Mouse (Mus musculus): ENCODE data around the gene Abca12. TPM values are rescaled to one million over a fixed set of nuclear protein-coding genes. Genes with fewer than 3 reads are reported as not detected.

Gene Abca12
- polyA plus RNA-seq, 1 experiment from 2014 or later = 0.09 TPM

- H3K36me3 ChIP-seq (ENCODE audit: control insufficient read depth, insufficient read depth, low read length) = no peaks in the 10 kb centered on the region
- H3K4me2 ChIP-seq (ENCODE audit: low read depth) = no peak overlapping the region
- no peaks in the 10 kb centered on the region for H3K9me3 ChIP-seq (ENCODE audit: control insufficient read depth, low read length)
- 54% methylated on average over 1 of the region's 1 CpGs for WGBS
- no peaks in the 10 kb centered on the region for H3K4me1 ChIP-seq (ENCODE audit: control insufficient read depth, insufficient read depth, low read length)
- no peak overlapping the region for H3K9ac ChIP-seq (ENCODE audit: low read length)
- H3K27ac ChIP-seq (ENCODE audit: low read depth, low read length) = no peak overlapping the region
- no peaks in the 10 kb centered on the region for H3K27me3 ChIP-seq (ENCODE audit: control insufficient read depth, insufficient read depth, low read length)
- H3K4me3 ChIP-seq (ENCODE audit: low read depth, low read length) = no peak overlapping the region
- ATAC-seq (ENCODE audit: insufficient read depth, low FRiP score, low TSS enrichment) (no peak), DNase-seq (ENCODE audit: low spot score) (no peak)
Observed at GRCm38 (mm10) chr1:71367770-71368169, 46.9 kb downstream of the Abca12 start.

GRCm38 (mm10) chr1:71342861-71343554 lies 71.7 kb downstream of the Abca12 start:
- ATAC-seq (ENCODE audit: insufficient read depth, low FRiP score, low TSS enrichment) (0 out of 2 replicates have a peak, but pooled peaks have one; percentile 48), DNase-seq (ENCODE audit: low spot score) (no peak)
- Histone ChIP-seq H3K4me3 (ENCODE audit: low read depth, low read length) (no peak overlapping the region), H3K27me3 (ENCODE audit: control insufficient read depth, insufficient read depth, low read length) (no peaks in the 10 kb centered on the region), H3K4me2 (ENCODE audit: low read depth) (no peak overlapping the region), H3K36me3 (ENCODE audit: control insufficient read depth, insufficient read depth, low read length) (no peaks in the 10 kb centered on the region), H3K9ac (ENCODE audit: low read length) (no peak overlapping the region), H3K4me1 (ENCODE audit: control insufficient read depth, insufficient read depth, low read length) (no peaks in the 10 kb centered on the region), H3K9me3 (ENCODE audit: control insufficient read depth, low read length) (no peaks in the 10 kb centered on the region), H3K27ac (ENCODE audit: low read depth, low read length) (no peak overlapping the region)
- WGBS = 58% methylated on average over 3 of the region's 3 CpGs

GRCm38 (mm10) chr1:71342261-71342594 lies 72.5 kb downstream of the Abca12 start:
- Histone ChIP-seq H3K36me3 (ENCODE audit: control insufficient read depth, insufficient read depth, low read length) (no peaks in the 10 kb centered on the region), H3K4me1 (ENCODE audit: control insufficient read depth, insufficient read depth, low read length) (no peaks in the 10 kb centered on the region), H3K27me3 (ENCODE audit: control insufficient read depth, insufficient read depth, low read length) (no peaks in the 10 kb centered on the region), H3K9me3 (ENCODE audit: control insufficient read depth, low read length) (no peaks in the 10 kb centered on the region), H3K4me3 (ENCODE audit: low read depth, low read length) (no peak overlapping the region), H3K9ac (ENCODE audit: low read length) (no peak overlapping the region), H3K4me2 (ENCODE audit: low read depth) (no peak overlapping the region), H3K27ac (ENCODE audit: low read depth, low read length) (no peak overlapping the region)
- DNase-seq (ENCODE audit: low spot score) (no peak), ATAC-seq (ENCODE audit: insufficient read depth, low FRiP score, low TSS enrichment) (no peak)
- WGBS = 57% methylated on average over 4 of the region's 4 CpGs

DNA sequence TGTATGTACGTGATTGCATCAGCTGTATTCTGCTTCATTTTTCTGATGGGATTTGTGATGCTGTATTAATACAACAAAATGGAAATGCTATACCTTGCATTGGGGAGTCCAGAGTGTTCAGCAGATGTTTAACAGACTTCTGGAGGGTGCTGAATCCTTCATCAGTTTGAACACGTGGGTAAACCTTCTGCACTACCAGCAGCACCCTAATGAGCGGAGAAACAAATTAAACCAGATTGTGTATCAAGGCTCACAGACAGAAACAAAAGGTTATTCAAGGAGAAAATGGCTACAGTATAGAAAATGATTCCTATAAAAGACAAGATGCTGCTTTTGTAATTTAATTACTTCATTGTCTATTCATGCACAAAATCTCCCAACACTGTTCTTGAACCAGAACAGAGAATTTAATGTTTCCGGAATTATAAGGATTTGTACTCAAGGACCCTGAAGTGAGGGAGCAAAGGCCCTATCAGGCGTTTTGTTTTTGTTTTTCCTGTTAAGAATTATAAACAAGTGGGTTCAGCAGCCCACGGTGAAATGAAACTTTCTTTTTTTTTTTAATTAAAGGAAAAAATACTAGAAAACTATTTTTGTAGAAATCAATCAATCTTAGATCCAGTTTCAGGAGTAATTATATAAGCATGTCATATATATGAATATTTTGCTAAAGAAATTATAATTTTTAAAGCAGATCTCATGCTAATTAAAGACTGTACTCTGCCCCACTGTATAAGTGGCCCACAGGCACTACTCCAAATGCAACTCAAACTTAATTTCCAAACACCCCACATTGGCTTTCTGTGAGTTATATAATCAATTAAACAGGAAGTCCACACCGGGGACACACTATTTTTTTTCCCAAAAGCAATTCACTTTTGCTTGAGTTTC lies 73.1 kb downstream of the Abca12 start:
- 73% methylated on average over 7 of the region's 7 CpGs for WGBS
- no peak overlapping the region for H3K4me3 ChIP-seq (ENCODE audit: low read depth, low read length)
- no peak overlapping the region for H3K27ac ChIP-seq (ENCODE audit: low read depth, low read length)
- DNase-seq (ENCODE audit: low spot score) (no peak), ATAC-seq (ENCODE audit: insufficient read depth, low FRiP score, low TSS enrichment) (no peak)
- no peak overlapping the region for H3K4me2 ChIP-seq (ENCODE audit: low read depth)
- H3K9me3 ChIP-seq (ENCODE audit: control insufficient read depth, low read length) = no peaks in the 10 kb centered on the region
- H3K36me3 ChIP-seq (ENCODE audit: control insufficient read depth, insufficient read depth, low read length) = no peaks in the 10 kb centered on the region
- no peaks in the 10 kb centered on the region for H3K4me1 ChIP-seq (ENCODE audit: control insufficient read depth, insufficient read depth, low read length)
- no peak overlapping the region for H3K9ac ChIP-seq (ENCODE audit: low read length)
- no peaks in the 10 kb centered on the region for H3K27me3 ChIP-seq (ENCODE audit: control insufficient read depth, insufficient read depth, low read length)

GRCm38 (mm10) chr1:71338548-71339340 lies 76.0 kb downstream of the Abca12 start:
- H3K4me2 ChIP-seq (ENCODE audit: low read depth) = no peak overlapping the region
- no peak for ATAC-seq (ENCODE audit: insufficient read depth, low FRiP score, low TSS enrichment)
- 84% methylated on average over 4 of the region's 4 CpGs for WGBS

DNA sequence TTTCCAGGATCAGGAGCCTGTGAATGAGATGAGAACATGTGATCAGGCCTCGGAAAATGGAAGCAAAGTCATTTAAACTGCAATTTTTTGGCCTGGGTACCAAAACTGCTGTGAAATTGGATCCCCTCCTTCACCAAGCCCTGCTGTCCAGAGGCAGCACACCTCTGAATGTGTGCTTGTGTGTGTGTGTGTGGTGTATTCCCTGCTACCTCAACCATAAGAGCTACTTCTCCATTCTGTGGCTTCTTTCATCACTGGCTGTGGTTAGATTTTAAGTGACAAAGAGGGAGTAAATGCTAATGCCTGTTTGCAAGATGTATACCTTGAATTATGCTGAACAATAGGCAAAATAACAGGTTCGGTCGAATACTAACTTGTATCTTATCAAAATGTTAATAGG lies 84.4 kb downstream of the Abca12 start:
- H3K4me3 ChIP-seq (ENCODE audit: low read depth, low read length) = no peak overlapping the region
- ATAC-seq (ENCODE audit: insufficient read depth, low FRiP score, low TSS enrichment) (no peak), DNase-seq (ENCODE audit: low spot score) (no peak)
- H3K27me3 ChIP-seq (ENCODE audit: control insufficient read depth, insufficient read depth, low read length) = no peaks in the 10 kb centered on the region
- no peak overlapping the region for H3K4me2 ChIP-seq (ENCODE audit: low read depth)
- no peaks in the 10 kb centered on the region for H3K36me3 ChIP-seq (ENCODE audit: control insufficient read depth, insufficient read depth, low read length)
- no peaks in the 10 kb centered on the region for H3K4me1 ChIP-seq (ENCODE audit: control insufficient read depth, insufficient read depth, low read length)
- WGBS = 84% methylated on average over 3 of the region's 3 CpGs
- H3K9me3 ChIP-seq (ENCODE audit: control insufficient read depth, low read length) = no peaks in the 10 kb centered on the region
- H3K9ac ChIP-seq (ENCODE audit: low read length) = no peak overlapping the region
- H3K27ac ChIP-seq (ENCODE audit: low read depth, low read length) = no peak overlapping the region

More at GRCm38 (mm10) chr1:71338548-71339340, 76.0 kb downstream of the Abca12 start:
- no peaks in the 10 kb centered on the region for H3K9me3 ChIP-seq (ENCODE audit: control insufficient read depth, low read length)
- H3K9ac ChIP-seq (ENCODE audit: low read length) = no peak overlapping the region
- H3K4me3 ChIP-seq (ENCODE audit: low read depth, low read length) = no peak overlapping the region
- no peaks in the 10 kb centered on the region for H3K4me1 ChIP-seq (ENCODE audit: control insufficient read depth, insufficient read depth, low read length)
- no peak for DNase-seq (ENCODE audit: low spot score)
- no peaks in the 10 kb centered on the region for H3K36me3 ChIP-seq (ENCODE audit: control insufficient read depth, insufficient read depth, low read length)
- H3K27ac ChIP-seq (ENCODE audit: low read depth, low read length) = no peak overlapping the region
- no peaks in the 10 kb centered on the region for H3K27me3 ChIP-seq (ENCODE audit: control insufficient read depth, insufficient read depth, low read length)

GRCm38 (mm10) chr1:71312171-71312570 lies 102.5 kb downstream of the Abca12 start:
- no peak for DNase-seq (ENCODE audit: low spot score)
- WGBS = 87% methylated on average over 4 of the region's 4 CpGs
- no peak overlapping the region for H3K4me3 ChIP-seq (ENCODE audit: low read depth, low read length)
- H3K4me2 ChIP-seq (ENCODE audit: low read depth) = no peak overlapping the region
- no peaks in the 10 kb centered on the region for H3K27me3 ChIP-seq (ENCODE audit: control insufficient read depth, insufficient read depth, low read length)
- no peaks in the 10 kb centered on the region for H3K36me3 ChIP-seq (ENCODE audit: control insufficient read depth, insufficient read depth, low read length)
- H3K27ac ChIP-seq (ENCODE audit: low read depth, low read length) = no peak overlapping the region
- no peaks in the 10 kb centered on the region for H3K9me3 ChIP-seq (ENCODE audit: control insufficient read depth, low read length)
- no peak overlapping the region for H3K9ac ChIP-seq (ENCODE audit: low read length)
- ATAC-seq (ENCODE audit: insufficient read depth, low FRiP score, low TSS enrichment) = no peak
- H3K4me1 ChIP-seq (ENCODE audit: control insufficient read depth, insufficient read depth, low read length) = no peaks in the 10 kb centered on the region

DNA sequence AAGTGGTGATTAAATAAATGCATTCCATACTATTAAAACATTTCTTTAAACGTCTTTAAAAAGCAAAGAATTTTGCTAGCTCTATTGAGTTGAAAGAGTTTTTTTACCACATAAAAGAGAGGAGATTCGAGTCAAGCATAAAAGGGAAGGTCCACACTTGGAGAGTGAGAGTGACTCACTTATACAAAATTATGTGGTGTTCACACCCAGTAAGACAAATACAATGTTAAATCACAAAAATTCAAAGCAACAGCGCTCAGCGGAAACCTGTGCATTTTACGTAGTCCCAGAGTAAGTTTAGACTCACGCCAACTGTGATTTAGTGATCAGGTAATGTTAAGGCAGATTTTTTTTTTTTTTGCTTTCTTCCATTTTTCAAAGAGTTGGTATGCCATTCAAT lies 104.1 kb downstream of the Abca12 start:
- Histone ChIP-seq H3K9ac (ENCODE audit: low read length) (no peak overlapping the region), H3K9me3 (ENCODE audit: control insufficient read depth, low read length) (no peaks in the 10 kb centered on the region), H3K4me2 (ENCODE audit: low read depth) (no peak overlapping the region), H3K27me3 (ENCODE audit: control insufficient read depth, insufficient read depth, low read length) (no peaks in the 10 kb centered on the region), H3K27ac (ENCODE audit: low read depth, low read length) (no peak overlapping the region), H3K36me3 (ENCODE audit: control insufficient read depth, insufficient read depth, low read length) (no peaks in the 10 kb centered on the region), H3K4me1 (ENCODE audit: control insufficient read depth, insufficient read depth, low read length) (no peaks in the 10 kb centered on the region), H3K4me3 (ENCODE audit: low read depth, low read length) (no peak overlapping the region)
- DNase-seq (ENCODE audit: low spot score) (no peak), ATAC-seq (ENCODE audit: insufficient read depth, low FRiP score, low TSS enrichment) (no peak)
- WGBS = 87% methylated on average over 6 of the region's 6 CpGs
